Comparison of ENCODE assay signal across 12 mouse cellular contexts in genomic region chr4:129746106-129746505, GRCm38 (mm10).
"Had no signal": no experiment of that assay in that cellular context is flagged by ENCODE, and none has a peak within 500 bp of the region (broad histone marks: within the 10 kb centered on the region; RNA-seq: fewer than 3 reads in every experiment).

No protein-coding gene starts in this region.

- DNase-seq: liver, postnatal 0 days; lung, embryonic 14.5 days; lung, postnatal 10 days; lung, postnatal 4 days; right cerebral cortex, postnatal 14 days; thymus, adult 18-20 months; thymus, postnatal 14 days; thymus, postnatal 36 days had no signal

- H3K27ac ChIP-seq: midbrain, embryonic 13.5 days; midbrain, embryonic 15.5 days; neural tube, embryonic 12.5 days had no signal

- ATAC-seq: liver, postnatal 0 days; midbrain, embryonic 13.5 days; midbrain, embryonic 15.5 days had no signal

- H3K36me3 ChIP-seq: midbrain, embryonic 13.5 days; midbrain, embryonic 15.5 days; neural tube, embryonic 12.5 days had no signal

- H3K4me3 ChIP-seq: megakaryocyte, embryonic 14.5 days; midbrain, embryonic 13.5 days; midbrain, embryonic 15.5 days; neural tube, embryonic 12.5 days had no signal
